Mouse (Mus musculus) left cerebral cortex, postnatal 36 days (tissue): ENCODE measurements at regions not wholly inside any gene's neighbourhood (a gene's known extent, or its start where the extent isn't known, plus 50 kb on each side); places are given as distances from the start of the nearest gene placed in this dataset.

Source experiments
- DNase-seq, 2 experiments: peaks; one replicate each; pipeline ENCODE4 v3.0.0; 2021 to 2022; ENCODE audit warnings: low spot score in 2 of 2, mixed read lengths in 1 of 2
- intact Hi-C: fragments of 180-260 bp; cut with DNase I; formaldehyde crosslinking; loops from one replicate; pipeline ENCODE4 v1.15.1; 2025

DNA sequence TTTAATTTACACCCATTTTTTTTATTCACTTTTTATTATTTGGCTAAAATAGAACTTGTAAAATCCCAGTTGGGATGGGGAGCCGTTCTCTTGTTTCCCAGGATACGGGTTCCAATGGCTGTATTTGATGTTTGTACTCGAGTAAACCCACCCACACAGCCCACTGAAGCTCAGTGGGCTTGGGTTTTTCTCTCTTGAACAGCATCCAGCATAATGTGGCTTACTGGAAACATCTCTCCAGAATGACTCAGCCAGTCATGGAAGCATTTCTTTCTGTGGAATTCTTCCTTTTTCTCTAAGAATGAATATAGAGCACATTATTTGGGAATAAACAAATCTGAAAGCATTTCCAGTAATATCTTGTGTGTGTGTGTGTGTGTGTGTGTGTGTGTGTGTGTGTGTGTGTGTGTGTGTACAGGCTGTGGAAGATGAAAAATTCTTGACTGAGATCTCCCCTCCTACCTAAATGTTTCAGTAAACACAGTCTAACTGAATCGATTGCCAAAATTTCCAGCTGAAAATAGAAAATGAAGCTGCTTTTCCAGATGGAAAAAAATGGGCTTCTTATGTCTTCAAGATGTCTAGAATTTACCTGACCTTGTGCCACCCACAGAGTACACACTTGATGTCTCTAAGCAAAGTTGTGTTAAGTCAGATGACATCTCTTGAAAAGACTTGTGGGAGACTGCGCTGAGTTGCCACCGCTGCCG, 205.3 kb upstream of the Krr1 start:
- intact Hi-C loops = no loop called here
- DNase-seq = no peak

DNA sequence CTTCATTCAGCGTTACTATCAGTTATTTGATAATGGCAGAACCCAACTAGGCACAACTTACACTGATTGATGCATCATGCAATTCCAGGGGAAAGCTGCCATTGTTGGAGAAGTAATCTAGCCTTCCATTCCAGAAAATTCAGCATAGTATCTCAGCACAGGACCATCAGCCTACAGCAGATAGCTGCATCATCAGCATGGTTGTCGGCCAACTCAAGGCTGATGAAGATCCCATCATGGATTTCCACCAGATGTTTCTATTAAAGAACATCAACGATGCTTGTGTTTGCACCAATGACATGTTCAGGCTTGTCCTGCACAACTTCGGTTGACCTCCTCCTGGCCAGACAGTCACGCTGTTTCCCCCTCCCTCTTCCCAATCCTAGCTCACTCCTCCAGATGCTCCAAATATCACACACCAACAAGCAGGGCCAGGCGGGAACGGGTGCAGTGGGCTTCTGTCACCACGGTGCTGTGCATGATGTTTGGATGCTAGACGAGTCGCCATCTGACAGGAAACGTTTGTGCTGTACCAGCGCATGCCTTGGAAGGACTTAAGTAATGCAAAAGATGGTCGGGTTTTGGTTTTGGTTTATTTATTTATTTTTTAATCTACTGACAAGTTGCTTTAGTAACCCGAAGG, 204.5 kb upstream of the Krr1 start:
- intact Hi-C loops = no loop called here
- DNase-seq = no peak

DNA sequence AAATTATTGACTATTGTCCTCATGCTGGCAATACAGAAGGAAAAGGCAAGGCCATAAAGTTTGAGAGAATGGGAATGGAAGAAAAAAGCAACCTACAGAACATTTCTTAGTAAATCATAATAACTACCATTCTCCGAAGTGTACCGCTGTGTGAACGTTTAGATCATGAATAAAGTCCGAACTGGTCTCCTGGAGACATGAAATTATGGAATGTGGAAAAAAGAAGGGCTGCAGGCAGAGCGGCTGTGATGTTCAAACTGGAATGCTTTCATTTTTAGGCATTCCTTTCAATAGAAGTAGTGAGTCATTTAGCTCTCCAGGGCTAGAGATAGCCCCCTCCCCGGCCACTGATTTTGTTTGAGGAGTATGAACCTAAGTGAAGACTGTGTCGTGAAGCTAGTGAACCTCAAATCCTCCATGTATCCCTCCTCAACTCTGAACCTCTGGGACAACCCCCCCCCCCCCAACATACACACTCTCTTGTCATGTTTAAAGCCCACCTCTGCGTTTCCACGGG, 202.9 kb upstream of the Krr1 start:
- intact Hi-C loops = no loop called here
- DNase-seq = no peak

DNA sequence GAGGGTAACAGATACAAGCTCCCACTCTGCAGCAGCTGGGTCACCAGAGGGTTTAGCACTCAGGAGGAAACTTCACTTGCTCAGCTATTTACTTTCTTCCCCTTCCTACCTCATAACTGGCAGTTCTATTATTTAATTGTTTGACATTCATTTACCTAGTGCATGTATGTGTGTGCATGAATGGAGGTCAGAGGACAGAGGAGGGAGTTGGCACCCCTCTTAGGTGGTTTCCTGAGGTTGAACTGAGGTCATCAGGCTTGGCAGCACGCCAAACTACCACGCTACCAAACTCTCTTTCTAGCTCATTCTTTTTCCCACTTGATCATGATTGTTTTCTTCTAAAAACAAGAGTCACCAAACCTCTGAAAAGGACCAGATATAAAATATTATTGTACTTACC, 202.4 kb upstream of the Krr1 start:
- no peak for DNase-seq
- intact Hi-C loops = no loop called here

DNA sequence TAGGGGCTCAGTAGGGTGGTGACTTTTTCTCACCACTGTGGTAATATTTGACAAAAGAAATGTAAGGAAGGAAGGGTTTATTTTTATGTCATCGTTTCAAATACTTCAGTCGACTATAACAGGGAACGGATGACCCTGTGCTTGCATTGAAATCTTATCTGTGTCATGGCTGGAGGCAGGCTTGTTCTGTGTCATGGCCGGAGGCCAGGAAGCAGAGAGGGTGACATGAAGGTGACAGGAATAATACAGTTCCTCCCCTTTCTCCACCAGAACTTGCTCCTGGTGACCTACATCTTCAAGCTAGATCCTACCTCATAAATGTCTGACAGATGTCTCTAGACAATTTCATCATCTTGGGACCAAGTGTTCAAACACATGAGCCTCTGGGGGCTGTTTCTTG, 201.5 kb upstream of the Krr1 start:
- DNase-seq = no peak
- intact Hi-C loops = no loop called here

DNA sequence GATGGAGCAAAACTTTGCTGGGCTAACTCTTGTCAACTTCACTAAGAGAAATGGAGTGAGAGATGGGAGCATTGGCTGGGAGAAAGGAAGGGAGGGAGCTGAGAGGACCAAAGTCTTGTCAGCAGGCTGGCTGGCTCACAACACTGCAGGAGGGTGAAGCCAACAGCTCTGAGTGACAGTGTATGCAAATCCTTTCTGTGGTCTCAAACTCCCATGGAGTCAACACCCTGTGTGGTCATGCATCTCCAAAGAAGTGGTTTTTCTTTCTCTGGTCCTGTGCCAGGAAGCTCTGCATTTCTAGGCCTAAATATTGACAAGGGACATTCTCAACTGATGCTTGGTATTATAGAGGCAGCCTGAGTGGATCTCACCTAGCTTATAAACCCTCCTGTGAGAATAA, 194.9 kb upstream of the Krr1 start:
- no peak for DNase-seq
- intact Hi-C loops = no loop called here

DNA sequence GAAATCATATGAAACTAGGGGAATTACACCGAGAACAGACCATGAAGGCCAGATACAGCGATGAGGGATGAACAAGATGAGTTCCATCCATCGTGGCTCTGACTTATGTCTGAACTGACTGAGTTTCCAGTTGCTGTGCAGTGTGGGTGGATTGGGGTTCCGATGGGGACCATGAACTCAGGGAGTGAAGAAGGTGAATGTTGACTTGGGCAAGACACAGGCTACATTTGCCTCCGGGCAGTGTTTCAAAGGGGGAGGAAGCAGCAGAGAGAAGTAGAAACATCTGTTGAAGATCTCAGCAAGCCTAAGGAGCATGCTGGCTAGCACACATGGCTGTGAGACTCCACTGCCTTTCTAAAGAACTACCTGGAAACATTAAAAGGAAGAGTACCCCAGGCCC, 194.4 kb upstream of the Krr1 start:
- intact Hi-C loops = no loop called here
- DNase-seq = no peak

DNA sequence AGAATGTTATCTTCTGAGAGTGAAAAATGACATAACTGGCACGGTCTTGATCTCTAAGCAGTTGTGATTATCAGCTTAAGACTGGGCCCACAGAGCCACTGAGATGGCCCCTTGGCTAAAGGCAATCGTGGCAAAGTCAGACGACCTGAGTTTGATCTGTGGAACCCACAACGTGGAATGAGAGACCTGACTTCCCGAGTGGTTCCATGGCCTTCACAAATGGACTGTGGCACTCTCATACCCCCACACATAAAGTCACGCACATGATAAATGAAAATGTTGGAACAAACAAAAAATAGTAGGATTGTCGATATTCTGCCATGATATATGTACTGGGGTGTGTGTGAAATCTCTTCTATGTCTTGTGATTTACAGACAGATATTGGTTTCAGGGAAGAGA, 192.5 kb upstream of the Krr1 start:
- DNase-seq = no peak
- intact Hi-C loops = no loop called here

DNA sequence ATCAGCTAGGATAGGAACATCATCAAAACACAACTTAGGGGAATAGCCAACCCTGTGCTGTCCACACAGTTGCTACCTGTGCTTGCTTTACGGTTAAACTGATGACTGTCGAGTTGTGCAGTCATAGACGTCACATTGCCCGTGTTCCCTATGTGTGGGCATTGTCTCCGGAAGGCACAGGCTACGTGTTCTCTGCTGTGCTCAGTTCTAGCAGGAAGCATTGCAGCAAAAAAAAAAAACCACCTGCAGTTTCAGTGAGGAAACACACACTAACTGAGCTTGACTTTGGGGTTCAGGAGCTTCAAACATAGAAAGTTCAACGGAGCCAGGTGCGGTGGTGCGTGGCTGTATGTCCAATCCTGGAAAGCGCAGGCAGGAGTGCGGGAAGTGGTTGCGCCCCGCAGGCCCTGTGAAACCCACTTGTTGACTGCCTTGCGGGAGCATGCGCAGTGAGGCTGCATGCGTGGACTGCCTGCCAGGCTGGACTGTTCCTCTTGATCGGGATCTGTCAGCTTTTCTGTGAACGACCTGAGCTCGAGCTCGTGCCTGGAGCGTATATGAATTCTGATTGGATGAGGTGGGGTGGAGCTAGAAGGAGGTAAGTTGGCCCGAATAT, 190.2 kb upstream of the Krr1 start:
- intact Hi-C loops = no loop called here
- DNase-seq = no peak

DNA sequence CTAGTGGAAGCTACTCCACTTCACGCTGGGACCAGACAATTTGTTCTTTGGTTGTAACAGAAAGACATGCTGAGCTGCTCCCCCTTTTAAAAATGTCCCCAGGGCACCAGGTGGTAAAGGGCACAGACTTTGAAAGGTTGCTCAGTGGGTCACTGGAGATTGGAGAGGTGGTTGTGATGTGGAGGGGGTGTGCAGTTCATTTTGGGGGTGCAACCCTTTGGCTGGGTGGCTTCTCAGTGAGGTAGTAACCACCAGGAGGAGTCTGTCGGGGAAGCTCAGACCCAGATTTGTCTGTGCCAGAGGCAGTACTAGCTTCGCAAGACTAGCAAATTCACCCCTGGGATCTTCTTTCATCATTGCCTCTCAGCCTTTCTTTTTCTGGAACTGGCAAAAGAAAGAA, 189.0 kb upstream of the Krr1 start:
- DNase-seq = no peak
- intact Hi-C loops = no loop called here

DNA sequence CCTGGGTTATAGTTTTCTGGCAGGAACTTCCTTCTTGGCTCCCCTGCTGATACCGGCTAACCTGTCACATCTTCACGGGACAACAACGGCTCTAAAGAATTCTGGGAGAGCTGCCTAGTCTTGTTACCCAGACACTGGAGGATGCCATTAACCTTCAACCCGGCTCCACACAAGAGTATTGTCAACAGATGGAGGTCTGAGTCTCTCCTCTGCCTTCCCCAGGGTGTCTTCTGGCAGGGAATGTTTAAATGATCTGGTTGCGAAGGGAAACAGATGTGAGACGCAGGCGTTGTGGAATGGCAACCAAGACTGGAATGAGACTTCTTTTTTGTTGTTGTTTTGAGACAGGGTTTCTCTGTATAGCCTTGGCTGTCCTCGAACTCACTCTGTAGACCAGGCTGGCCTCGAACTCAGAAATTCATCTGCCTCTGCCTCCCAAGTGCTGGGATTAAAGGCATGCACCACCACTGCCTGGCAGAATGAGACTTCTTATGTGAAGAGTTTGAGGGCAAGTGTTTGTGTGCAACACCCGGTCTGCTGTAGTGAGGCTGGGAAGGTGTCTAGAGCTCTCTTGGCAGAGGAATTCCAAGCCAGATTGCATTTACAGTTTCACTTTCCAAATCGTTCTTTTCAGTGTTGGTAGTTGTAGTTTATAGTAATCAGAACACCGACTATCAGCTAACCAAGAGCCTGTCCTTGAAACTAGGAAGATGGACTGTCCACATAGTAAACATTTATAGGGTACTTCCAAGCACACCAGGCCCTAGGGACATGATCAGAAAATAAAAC, 188.2 kb upstream of the Krr1 start:
- intact Hi-C loops = no loop called here
- DNase-seq = no peak

DNA sequence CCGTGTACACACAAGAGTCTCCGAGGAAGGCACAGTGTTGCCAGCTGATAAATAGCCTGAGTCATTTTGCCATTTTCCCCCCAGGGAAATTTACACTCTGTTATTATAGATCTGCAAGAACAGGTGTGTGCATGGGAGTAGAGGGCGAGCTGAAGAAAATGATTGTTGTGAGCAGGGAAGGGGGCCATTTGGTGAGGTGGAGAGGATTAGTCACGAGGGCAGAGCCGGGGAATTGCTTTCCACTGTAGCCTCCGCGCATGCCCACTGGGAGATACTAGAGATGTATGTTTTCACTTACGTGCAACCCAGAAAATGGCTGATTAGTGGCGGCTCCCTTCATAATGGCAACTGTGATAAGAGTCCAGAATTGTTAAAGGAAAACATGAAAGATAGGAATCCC, 185.3 kb upstream of the Krr1 start:
- intact Hi-C loops = no loop called here
- no peak for DNase-seq

DNA sequence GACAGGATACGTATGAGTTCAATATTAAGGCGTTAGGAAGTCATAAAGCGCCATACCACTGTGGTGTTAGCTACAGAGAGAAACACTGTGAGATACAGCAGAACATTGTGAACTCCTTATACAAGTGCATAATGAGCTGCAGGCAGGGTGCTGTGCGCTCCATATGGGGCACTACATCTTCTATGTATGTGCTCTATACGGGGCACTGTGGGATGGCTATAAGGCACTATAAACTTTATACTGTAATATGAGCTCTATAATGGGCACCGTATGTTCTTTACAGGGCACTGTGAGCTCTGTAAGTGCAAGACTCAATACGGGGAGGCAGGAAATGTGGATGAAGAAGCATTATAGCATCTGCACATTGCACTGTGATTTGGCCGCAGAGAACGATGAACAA, 183.2 kb upstream of the Krr1 start:
- intact Hi-C loops = no loop called here
- no peak for DNase-seq

DNA sequence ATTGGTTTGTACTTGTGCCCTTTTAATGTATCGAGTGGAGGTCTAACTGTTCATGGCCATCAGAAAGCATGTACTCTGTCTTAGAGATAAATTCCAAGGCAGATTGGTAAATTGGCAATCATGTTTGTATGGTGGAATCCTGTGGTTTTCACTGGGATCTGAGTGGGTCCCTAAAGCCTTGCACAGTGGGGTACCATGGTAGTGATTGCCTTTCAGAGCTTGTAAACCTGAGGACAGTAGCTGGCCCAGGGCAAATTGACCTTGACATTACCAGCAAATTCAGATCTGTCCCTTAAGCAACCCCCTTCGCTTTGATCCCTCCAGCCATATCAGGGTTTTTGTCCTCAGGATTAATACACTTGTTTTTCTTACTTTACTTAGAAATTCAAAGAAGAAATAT, 181.6 kb upstream of the Krr1 start:
- intact Hi-C loops = no loop called here

DNA sequence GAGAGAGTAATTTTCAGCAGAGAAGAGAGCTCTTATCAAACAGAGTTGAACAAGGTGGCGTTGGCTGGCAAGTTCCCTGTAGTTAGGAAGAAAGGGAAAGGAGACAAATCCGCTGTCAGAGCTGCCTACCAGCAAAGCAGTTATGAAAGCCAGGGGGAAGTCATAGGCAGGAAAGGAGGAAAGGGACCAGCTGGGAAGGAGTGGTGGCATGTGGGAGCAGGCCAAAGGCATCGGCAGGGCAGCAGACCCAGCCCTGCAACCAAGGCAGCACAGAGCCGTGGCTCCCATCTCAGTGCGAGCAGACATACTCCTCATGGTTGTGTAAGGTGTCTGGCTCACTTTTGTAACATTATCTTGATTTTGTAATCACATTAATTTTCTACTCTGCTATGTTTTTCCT, 177.4 kb upstream of the Krr1 start:
- intact Hi-C loops = no loop called here
- DNase-seq = no peak

More for the DNA sequence above, 181.6 kb upstream of the Krr1 start:
- DNase-seq = no peak

DNA sequence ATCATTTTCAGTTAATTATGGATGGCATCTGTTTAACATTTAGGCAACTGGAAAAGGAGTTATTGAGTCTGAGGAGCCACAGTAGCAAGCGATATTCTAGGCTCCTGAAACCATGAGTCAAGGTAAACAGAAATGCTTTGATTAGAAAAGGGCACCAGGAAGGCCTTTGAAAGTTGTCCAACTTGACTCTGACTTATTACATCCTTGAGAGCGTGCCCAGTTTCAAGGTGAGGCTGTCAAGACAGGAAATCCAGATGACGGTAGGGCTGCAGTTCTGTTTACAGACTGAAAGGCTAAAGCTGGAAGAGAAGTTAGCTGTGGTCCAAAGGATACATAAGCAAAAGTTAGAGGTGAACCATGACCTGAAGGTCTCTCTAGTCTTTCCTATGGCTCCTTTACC, 176.7 kb upstream of the Krr1 start:
- DNase-seq = no peak

DNA sequence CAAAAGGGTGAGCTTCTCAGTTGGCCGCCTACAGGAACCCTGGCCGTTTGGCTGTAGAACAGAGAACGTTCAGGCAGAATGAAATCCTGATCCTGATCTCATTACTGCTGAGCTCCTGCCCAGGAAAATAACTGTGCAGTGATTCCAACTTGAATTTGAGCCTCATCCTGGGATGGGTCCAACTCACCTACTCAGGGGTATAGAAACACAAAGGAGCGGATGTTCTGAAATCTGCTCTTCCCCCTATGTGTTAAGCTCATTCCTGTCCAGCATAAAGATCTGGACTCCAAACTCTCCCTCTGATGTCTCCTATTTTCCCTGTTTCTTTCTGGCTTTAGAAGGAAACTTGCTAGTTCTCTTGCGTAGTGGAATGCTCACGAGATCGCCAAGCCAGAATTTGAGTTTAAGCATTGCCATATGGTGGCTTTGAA, 173.6 kb upstream of the Krr1 start:
- intact Hi-C loops = no loop called here
- no peak for DNase-seq

More for the DNA sequence above, 176.7 kb upstream of the Krr1 start:
- intact Hi-C loops = no loop called here

DNA sequence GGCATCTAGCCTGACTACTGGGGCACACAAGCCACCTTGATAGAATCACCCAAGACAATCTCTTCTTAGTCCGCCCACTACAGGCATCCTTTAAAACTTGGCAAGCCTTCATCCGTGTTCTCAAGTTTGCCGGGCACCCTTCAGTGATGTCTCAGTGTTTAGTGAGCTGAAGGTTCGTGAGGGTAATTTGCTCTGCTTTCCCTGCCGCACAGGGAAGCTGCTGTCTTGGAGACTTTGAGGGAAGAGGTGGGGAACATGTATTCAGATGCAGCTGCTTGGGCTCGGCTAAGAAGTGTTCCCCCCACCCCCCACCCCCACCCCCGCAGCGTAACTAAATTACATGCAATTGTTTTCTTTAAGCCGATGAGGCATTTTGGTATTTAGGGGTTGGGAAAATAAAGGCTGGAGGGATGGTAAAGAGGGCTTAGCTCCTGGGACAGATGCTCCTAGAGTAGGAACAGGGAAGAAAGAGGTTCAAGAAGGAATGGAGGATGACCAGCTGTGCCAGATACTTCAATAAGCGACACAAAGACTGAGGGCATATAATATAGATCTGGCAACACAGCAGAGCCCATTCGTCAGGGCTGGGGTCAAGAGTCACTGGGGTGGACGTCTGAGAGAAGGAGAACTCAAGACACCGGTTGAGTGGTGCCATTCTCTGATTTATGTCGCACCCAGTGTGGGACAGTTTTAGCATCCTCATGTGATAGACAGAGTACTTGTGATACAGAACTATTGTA, 172.4 kb upstream of the Krr1 start:
- intact Hi-C loops = no loop called here
- DNase-seq = no peak

DNA sequence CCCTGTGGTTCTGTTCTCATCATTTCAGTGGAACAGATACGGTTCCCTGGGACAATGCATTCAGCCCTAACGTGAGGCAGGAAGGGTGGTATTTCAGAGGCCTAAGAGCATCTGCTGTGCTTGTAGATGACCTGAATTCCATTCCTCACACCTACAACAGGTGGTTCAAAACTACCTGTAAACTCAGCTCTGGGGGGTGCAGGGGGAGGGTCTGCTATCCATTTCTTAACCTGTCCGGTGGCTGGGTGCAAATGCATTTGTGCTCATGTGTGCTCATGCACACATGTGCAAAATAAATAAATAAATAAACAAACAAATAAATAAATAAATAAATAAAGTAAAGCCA, 171.9 kb upstream of the Krr1 start:
- intact Hi-C loops = no loop called here
- DNase-seq = no peak
